Mouse (Mus musculus): Measurements from ENCODE around the gene Vgf. TPM values are rescaled to one million over a fixed set of nuclear protein-coding genes. Genes with fewer than 3 reads are reported as not detected.
A peak's percentile ranks its signal among the peaks of the same experiment; 100 is the strongest.

The Vgf gene
- polyA plus RNA-seq, 1 experiment from 2014 or later = 1.2 TPM

DNA sequence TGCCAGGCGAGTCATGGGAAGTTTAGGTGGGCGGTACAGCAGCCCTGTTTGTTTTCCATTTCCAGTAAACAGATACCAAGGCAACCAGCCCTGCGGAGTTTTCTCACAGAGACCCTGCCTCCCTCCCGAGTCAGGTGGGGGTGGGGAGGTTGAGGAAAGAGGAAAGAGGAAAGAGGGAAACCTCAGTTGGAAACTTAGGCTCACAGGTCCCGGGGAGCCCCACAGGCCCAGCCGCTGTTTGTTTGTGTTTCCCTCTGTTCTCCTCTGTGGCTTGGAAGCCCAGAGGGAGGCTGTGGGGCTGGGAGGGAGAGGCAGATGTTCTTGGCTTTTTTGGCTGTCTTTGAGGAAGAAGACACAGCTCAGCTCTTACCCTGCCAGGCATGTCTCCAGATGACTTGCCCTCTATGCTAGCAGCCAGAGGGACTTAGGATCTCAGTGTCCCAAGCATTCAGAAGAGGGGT lies 48.0 kb downstream of the Vgf start:
- Histone ChIP-seq H3K9ac (no peak overlapping the region), H3K4me2 (replicated peaks) (no peak overlapping the region), H3K4me3 (no peak overlapping the region), H3K9me3 (no peaks in the 10 kb centered on the region), H3K36me3 (no peaks in the 10 kb centered on the region), H3K4me1 (peaks cover 16% of the 10 kb centered on the region; the same call in 1 of the 2 replicates), H3K27ac (0 out of 2 replicates have a peak overlapping the region, but pooled peaks have one; percentile 37), H3K27me3 (no peaks in the 10 kb centered on the region)
- 27% methylated on average over 6 of the region's 6 CpGs for WGBS
- no peak for ATAC-seq (ENCODE audit: insufficient number of reproducible peaks, insufficient read depth, low FRiP score, low TSS enrichment)

DNA sequence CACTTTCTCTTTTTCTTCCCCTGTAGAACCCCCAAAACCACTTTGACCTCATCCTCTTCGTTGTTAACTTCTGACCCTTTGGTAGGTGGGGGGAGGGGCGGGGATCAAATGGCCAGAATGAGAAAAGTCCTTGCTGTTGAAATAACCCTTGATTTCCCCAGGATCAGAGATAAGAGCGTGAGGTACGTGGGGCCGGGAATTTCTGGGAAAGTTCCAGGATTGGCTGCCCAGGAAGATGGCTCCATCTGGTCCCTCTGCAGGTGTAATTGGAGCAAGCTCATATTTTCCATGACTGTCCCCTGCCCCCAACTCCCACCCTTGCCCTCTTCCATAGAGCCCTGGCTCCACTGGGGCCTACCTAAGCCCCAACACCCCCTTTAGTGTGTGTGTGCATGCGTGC lies 49.5 kb downstream of the Vgf start:
- no peak for ATAC-seq (ENCODE audit: insufficient number of reproducible peaks, insufficient read depth, low FRiP score, low TSS enrichment)
- Histone ChIP-seq H3K9me3 (no peaks in the 10 kb centered on the region), H3K4me2 (replicated peaks) (no peak overlapping the region), H3K27ac (no peak overlapping the region), H3K27me3 (no peaks in the 10 kb centered on the region), H3K9ac (no peak overlapping the region), H3K4me3 (no peak overlapping the region), H3K36me3 (no peaks in the 10 kb centered on the region), H3K4me1 (peaks cover 16% of the 10 kb centered on the region; the same call in 1 of the 2 replicates)
- 65% methylated on average over 6 of the region's 6 CpGs for WGBS

DNA sequence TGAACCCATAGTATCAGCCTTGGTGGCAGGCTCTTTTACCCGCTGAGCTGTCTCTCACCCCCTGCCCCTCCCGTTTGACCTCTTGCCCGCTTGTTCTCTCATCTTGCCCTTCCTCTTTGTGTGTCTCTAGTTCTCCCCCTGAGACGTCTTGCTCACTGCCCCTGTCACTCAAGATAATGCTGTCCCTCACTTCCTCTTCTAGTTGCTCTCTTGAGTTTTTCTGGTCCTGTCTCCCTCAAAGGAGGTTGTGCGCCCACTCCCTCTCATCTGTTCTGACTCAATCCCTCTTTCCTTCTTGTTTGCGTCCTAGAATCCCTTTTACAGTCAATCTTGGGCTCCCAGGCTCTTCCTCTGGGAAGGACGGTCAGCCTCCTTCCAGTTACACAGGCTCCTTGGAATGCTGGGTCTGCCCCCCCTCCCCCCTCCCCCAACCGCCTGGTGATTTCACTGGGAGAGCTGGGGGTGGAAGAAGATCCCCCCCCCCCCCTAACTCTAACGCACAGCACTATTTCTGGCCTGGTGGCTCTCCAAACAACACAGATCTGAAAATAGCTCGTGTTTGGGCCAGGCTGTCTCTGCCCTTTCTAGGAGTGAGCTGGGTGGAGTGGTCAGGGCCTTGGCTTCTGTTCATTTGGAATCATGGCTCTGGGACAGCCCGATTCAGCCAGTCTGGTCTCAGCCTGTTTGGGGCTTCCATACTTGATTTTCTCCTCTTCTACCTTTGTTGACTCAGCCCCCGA lies 50.2 kb downstream of the Vgf start:
- H3K27ac ChIP-seq = 0 out of 2 replicates have a peak overlapping the region, but pooled peaks have one; percentile 6
- no peaks in the 10 kb centered on the region for H3K36me3 ChIP-seq
- no peak overlapping the region for H3K9ac ChIP-seq
- H3K4me3 ChIP-seq = no peak overlapping the region
- no peaks in the 10 kb centered on the region for H3K9me3 ChIP-seq
- H3K27me3 ChIP-seq = no peaks in the 10 kb centered on the region
- ATAC-seq (ENCODE audit: insufficient number of reproducible peaks, insufficient read depth, low FRiP score, low TSS enrichment) = no peak
- H3K4me2 ChIP-seq (replicated peaks) = no peak overlapping the region
- H3K4me1 ChIP-seq = peaks cover 16% of the 10 kb centered on the region; the same call in 1 of the 2 replicates
- 31% methylated on average over 12 of the region's 12 CpGs for WGBS

DNA sequence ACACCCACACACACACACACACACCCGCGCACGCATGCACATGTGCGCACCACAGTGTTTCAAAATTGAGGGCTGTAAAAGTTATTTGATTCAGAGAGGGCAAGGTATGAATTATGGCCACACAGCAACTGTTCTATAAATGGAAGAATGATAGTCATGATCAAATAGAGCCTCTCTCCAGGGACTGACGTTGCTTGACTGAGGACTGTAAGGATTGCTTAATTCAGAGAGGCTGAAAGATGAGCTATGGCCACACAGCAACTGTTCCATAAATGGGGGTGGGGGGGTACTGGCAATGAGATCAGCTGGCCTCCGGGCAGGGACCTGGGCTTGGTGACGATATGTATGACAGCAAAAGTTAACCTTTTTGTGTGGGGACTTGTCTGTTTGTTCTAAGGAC lies 51.0 kb downstream of the Vgf start:
- no peak for ATAC-seq (ENCODE audit: insufficient number of reproducible peaks, insufficient read depth, low FRiP score, low TSS enrichment)
- Histone ChIP-seq H3K27me3 (no peaks in the 10 kb centered on the region), H3K27ac (no peak overlapping the region), H3K9ac (no peak overlapping the region), H3K4me1 (peaks cover 12% of the 10 kb centered on the region; the same call in 1 of the 2 replicates), H3K9me3 (no peaks in the 10 kb centered on the region), H3K4me2 (replicated peaks) (no peak overlapping the region), H3K4me3 (no peak overlapping the region), H3K36me3 (no peaks in the 10 kb centered on the region)
- WGBS = 90% methylated on average over 7 of the region's 7 CpGs

DNA sequence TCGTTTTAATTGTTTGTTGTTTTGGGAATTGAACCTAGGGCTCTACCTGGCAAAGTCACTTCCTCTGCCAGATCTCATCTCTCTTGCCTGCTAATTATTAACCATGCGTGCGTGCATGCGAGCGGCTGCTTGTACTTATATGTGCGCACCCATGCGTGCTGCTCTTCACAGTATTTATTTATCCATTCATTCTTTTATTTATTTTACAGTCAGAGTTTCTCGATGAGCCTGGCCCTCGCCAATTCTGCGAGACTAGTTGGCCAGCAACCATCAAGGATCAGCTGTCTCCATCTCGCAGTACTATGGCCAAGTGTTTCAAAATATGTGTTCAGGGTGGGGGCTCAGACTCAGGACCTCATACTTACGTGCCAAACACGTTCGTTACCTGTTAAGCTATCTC lies 51.8 kb downstream of the Vgf start:
- WGBS = 79% methylated on average over 14 of the region's 14 CpGs
- ATAC-seq (ENCODE audit: insufficient number of reproducible peaks, insufficient read depth, low FRiP score, low TSS enrichment) = no peak

DNA sequence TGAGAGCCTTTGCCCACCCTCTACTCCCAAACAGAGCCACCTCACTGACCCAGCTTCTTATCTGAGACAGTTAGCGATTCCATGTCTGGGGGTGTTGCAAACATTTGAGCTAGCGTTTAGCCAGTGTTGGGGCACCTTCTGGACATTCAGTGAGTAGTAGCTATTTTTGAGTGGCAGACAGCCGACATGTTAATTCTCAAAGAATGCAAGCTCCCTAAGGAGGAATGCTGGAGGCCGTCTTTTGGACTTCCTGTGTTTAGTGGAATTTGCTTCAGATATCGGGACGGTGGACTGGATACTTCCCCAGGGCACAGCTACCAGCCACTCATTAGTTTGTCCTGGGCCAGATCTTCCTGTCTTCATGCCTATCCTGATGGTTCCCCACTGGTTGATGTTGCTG lies 52.4 kb downstream of the Vgf start:
- ATAC-seq (ENCODE audit: insufficient number of reproducible peaks, insufficient read depth, low FRiP score, low TSS enrichment) = no peak
- H3K4me1 ChIP-seq = 0 out of 2 replicates have a peak, but pooled peaks cover 6% of the 10 kb centered on the region
- no peaks in the 10 kb centered on the region for H3K27me3 ChIP-seq
- no peak overlapping the region for H3K27ac ChIP-seq
- no peak overlapping the region for H3K4me3 ChIP-seq
- no peak overlapping the region for H3K9ac ChIP-seq
- H3K9me3 ChIP-seq = no peaks in the 10 kb centered on the region
- WGBS = 32% methylated on average over 6 of the region's 6 CpGs
- no peak overlapping the region for H3K4me2 ChIP-seq (replicated peaks)
- no peaks in the 10 kb centered on the region for H3K36me3 ChIP-seq

More for the DNA sequence above, 51.8 kb downstream of the Vgf start:
- Histone ChIP-seq H3K36me3 (no peaks in the 10 kb centered on the region), H3K9me3 (no peaks in the 10 kb centered on the region), H3K4me2 (replicated peaks) (no peak overlapping the region), H3K9ac (no peak overlapping the region), H3K4me3 (no peak overlapping the region), H3K27ac (no peak overlapping the region), H3K4me1 (0 out of 2 replicates have a peak, but pooled peaks cover 6% of the 10 kb centered on the region), H3K27me3 (no peaks in the 10 kb centered on the region)

DNA sequence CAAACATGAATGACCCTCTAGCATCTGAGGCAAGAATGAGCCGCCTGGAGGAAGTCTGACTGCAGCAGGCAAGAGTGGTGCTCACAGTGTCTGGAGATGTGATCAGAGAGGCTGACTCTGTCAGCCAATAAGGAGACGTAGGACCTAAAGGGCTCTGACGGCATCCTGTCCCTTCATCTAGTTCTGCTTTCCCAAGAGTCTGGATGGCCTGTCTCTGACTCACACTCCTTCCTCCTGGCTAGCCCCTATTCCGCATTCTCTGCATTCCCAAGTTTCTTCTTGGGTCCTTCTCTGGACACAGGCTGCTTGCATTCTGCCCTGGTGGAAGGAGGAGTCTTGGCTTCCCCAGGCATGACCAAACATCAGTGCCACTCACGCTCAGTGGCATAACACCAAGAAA lies 53.7 kb downstream of the Vgf start:
- H3K36me3 ChIP-seq = no peaks in the 10 kb centered on the region
- H3K27ac ChIP-seq = no peak overlapping the region
- no peak overlapping the region for H3K4me2 ChIP-seq (replicated peaks)
- H3K4me1 ChIP-seq = 0 out of 2 replicates have a peak, but pooled peaks cover 6% of the 10 kb centered on the region
- no peak overlapping the region for H3K9ac ChIP-seq
- ATAC-seq (ENCODE audit: insufficient number of reproducible peaks, insufficient read depth, low FRiP score, low TSS enrichment) = no peak
- H3K27me3 ChIP-seq = no peaks in the 10 kb centered on the region
- WGBS = 52% methylated on average over 5 of the region's 5 CpGs
- no peaks in the 10 kb centered on the region for H3K9me3 ChIP-seq
- no peak overlapping the region for H3K4me3 ChIP-seq

MicroRNA genes within 50 kb of the gene (microRNA counts, 519-probe panel; counts per million panel counts)
- microRNA mmu-miR-702 = 460 counts per million, percentile 65 among the panel's probes with 10 or more counts

Small RNA genes lying within 50 kb of the gene (microRNA-seq; reads per million reads assigned to microRNA genes)
- gene Mir702 = 46.6 reads per million, percentile 43 among the genes with 10 or more reads in this experiment

Other genes starting within 250 kb of the Vgf start
- gene Col26a1, start 143.2 kb upstream of the Vgf start, polyA plus RNA-seq (2016; fragmentation: Nextera tagmentation; extraction: Ambion mirVana) = 239 and 242 TPM in 2 replicates
- gene Ift22, start 118.2 kb upstream of the Vgf start, polyA plus RNA-seq (2016; fragmentation: Nextera tagmentation; extraction: Ambion mirVana) = 67.9 and 70.2 TPM in 2 replicates
- gene Fis1, start 73.1 kb upstream of the Vgf start, polyA plus RNA-seq (2016; fragmentation: Nextera tagmentation; extraction: Ambion mirVana) = 286 and 305 TPM in 2 replicates
- 0.17 TPM in 1 of 2 replicates, not detected in the other for gene Cldn15, start 59.8 kb upstream of the Vgf start, polyA plus RNA-seq (2016; fragmentation: Nextera tagmentation; extraction: Ambion mirVana)
- gene Plod3, start 39.4 kb upstream of the Vgf start, polyA plus RNA-seq (2016; fragmentation: Nextera tagmentation; extraction: Ambion mirVana) = 41.5 and 51.4 TPM in 2 replicates
- 115 and 128 TPM in 2 replicates for gene Znhit1, start 38.4 kb upstream of the Vgf start, polyA plus RNA-seq (2016; fragmentation: Nextera tagmentation; extraction: Ambion mirVana)
- 173 and 175 TPM in 2 replicates for gene Ap1s1, start 19.7 kb downstream of the Vgf start, polyA plus RNA-seq (2016; fragmentation: Nextera tagmentation; extraction: Ambion mirVana)
- gene Serpine1, start 45.9 kb downstream of the Vgf start, polyA plus RNA-seq (2016; fragmentation: Nextera tagmentation; extraction: Ambion mirVana) = 0.25 and 0.36 TPM in 2 replicates
- 6.6 and 6.8 TPM in 2 replicates for gene Trim56, start 89.8 kb downstream of the Vgf start, polyA plus RNA-seq (2016; fragmentation: Nextera tagmentation; extraction: Ambion mirVana)
- not detected in 2 replicates for gene Muc3, start 122.9 kb downstream of the Vgf start, polyA plus RNA-seq (2016; fragmentation: Nextera tagmentation; extraction: Ambion mirVana)
- 0.08 TPM in 1 of 2 replicates, not detected in the other for gene Muc3a, start 186.0 kb downstream of the Vgf start, polyA plus RNA-seq (2016; fragmentation: Nextera tagmentation; extraction: Ambion mirVana)